Mouse (Mus musculus) gastrocnemius, adult 18-20 months (tissue): ENCODE data around the gene Spata33. TPM values are rescaled to one million over a fixed set of nuclear protein-coding genes. Genes with fewer than 3 reads are reported as not detected.

ENCODE experiments used
- DNase-seq: peaks from one replicate; pipeline ENCODE4 v3.0.0; 2021; ENCODE audit warnings: low spot score
- total RNA-seq, 2 experiments: library from RNA; stranded (reverse); gene quantifications; 2 replicates each; pipeline ENCODE4 v1.2.3; 2021

Spata33 gene
- total RNA-seq, 2 experiments from 2014 or later: 0.83 to 2.1 TPM

DNA sequence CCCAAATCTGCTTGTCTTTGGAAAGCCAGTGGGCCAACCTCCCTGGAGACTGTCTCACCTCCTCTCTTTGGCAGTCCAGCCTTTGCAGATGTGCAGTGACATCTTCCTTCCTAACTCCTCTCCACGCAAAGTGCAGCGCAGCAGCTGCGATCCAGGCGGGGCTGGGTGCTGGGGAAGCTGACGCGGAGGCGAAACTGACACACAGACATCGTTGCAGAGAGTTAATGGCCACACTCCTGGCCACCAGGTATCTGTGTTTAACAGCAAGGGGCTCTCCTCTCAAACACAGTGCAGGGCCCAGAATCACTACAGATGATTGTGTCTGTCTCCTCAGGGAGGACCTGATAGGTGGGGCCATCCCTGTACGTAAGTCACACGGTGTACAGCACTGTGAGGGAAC, 58.5 kb downstream of the Spata33 start:
- DNase-seq: no peak

Other genes with a start within 250 kb of the Spata33 start
- gene Ankrd11, start 170.6 kb upstream of the Spata33 start, total RNA-seq: 10 to 100 TPM; 61.1 to 68.9 TPM
- gene Spg7, start 149.9 kb upstream of the Spata33 start, total RNA-seq: 10 to 100 TPM; 73.9 to 77.4 TPM
- gene Rpl13, start 110.5 kb upstream of the Spata33 start, total RNA-seq: 100 to 1,000 TPM; 432 to 435 TPM
- gene Cpne7, start 95.5 kb upstream of the Spata33 start, total RNA-seq: under 1 TPM in 1 of 2 experiments, not detected in 1; 0.14 TPM
- gene Sult5a1, start 54.5 kb upstream of the Spata33 start, total RNA-seq: 1 to 10 TPM; 1.7 to 2.2 TPM
- gene Dpep1, start 26.6 kb upstream of the Spata33 start, total RNA-seq: 10 to 100 TPM in 1 of 2 experiments, 1 to 10 TPM in 1; 8.9 to 14.4 TPM
- gene Chmp1a, start 69 bp upstream of the Spata33 start, total RNA-seq: 10 to 100 TPM; 57.2 to 68.0 TPM
- gene Cdk10, start 12.0 kb downstream of the Spata33 start, total RNA-seq: 10 to 100 TPM; 11.6 to 12.1 TPM
- 1 to 10 TPM; 1.1 to 1.7 TPM for gene Spata2l, start 23.4 kb downstream of the Spata33 start, total RNA-seq
- gene Zfp276, start 41.4 kb downstream of the Spata33 start, total RNA-seq: 1 to 10 TPM; 5.1 to 5.2 TPM
- gene Vps9d1, start 41.5 kb downstream of the Spata33 start, total RNA-seq: 10 to 100 TPM; 17.2 to 18.8 TPM
- gene Fanca, start 105.7 kb downstream of the Spata33 start, total RNA-seq: not detected
- under 1 TPM in 1 of 2 experiments, not detected in 1; 0.09 TPM for gene Spire2, start 119.9 kb downstream of the Spata33 start, total RNA-seq
- 100 to 1,000 TPM; 128 to 130 TPM for gene Tcf25, start 160.9 kb downstream of the Spata33 start, total RNA-seq
- gene Mc1r, start 194.3 kb downstream of the Spata33 start, total RNA-seq: not detected
- gene Tubb3, start 198.6 kb downstream of the Spata33 start, total RNA-seq: not detected
- 10 to 100 TPM; 34.6 to 43.7 TPM for gene Def8, start 210.7 kb downstream of the Spata33 start, total RNA-seq